Mouse (Mus musculus) stomach, postnatal 0 days (tissue): Measurements from ENCODE around the gene Nrde2.

Source experiments
- CTCF ChIP-seq: IDR thresholded peaks from 2 replicates; pipeline ENCODE4 v1.5.1; 2016; ENCODE audit warnings: antibody characterized with exemption, low read depth, mild to moderate bottlenecking, moderate library complexity
- EP300 ChIP-seq: optimal IDR thresholded peaks from 2 replicates; pipeline ENCODE3; 2016; ENCODE audit warnings: antibody characterized with exemption

- TF ChIP-seq EP300 = no peak
- TF ChIP-seq CTCF = no peak
Observed at GRCm38 (mm10) chr12:100127866-100128480, 31.5 kb downstream of the Nrde2 start.
